Mouse (Mus musculus) fibroblast of lung, adult 2 months (primary cell): ENCODE measurements around the gene Usp36.

Experiments
- DNase-seq: peaks from one replicate; pipeline ENCODE4 v3.0.0-alpha.2; 2011; ENCODE audit warnings: low read depth

The Usp36 gene

DNA sequence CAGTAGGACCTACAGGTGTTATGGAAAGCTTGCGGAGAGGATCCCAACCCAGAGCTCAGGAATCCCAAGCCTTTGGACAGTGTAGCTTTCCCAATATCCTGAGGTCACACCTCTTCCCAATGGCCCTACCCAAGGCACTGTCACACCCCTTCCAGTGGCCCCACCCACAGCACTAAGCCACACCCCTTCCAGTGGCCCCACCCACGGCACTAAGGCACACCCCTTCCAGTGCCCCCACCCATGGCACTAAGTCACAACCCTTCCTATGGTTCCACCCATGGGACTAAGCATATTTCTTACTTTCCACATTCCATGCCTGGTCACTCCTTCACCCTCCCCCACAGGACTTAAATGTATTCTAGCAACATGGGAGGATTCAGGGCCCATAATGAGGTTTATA lies 8.8 kb upstream of the Usp36 start:
- no peak for DNase-seq

DNA sequence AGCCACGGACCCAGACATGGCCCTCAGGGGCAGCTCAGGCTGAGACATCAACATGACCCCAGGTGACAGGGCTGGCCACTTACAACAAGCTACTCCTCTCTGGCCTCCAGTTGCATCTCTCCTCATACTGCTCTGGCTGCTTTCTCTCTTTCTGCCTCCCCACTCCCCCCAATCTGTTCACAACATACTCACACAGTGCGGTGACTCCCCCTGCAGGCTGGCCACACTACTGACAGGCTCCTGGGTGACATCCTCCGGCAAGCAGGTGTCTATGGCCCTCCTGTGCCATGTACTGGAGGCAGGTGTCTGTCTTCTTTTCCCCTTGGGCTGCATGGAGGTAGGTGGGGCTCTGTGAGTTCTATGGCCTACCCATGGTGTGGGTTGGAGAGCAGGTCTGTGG lies 7.9 kb upstream of the Usp36 start:
- no peak for DNase-seq

DNA sequence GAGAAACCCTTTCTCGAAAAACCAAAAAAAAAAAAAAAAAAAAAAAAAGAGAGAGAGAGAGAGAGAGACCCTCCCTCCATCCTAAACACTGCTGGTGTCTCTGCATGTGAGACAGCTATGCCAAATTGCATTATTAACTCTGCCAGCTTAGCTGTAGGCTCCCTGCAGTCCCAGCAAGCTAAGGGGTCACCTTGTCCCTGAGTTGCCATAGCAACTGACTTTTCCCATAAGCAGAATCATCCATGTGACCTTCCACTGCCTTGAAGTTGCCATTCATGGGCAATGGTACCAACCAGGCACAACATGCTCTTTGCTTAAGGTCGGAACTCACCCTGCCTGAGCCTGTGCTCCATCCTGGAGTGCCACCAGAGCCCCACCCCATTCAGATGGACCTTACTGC lies 5.0 kb upstream of the Usp36 start:
- DNase-seq = no peak

DNA sequence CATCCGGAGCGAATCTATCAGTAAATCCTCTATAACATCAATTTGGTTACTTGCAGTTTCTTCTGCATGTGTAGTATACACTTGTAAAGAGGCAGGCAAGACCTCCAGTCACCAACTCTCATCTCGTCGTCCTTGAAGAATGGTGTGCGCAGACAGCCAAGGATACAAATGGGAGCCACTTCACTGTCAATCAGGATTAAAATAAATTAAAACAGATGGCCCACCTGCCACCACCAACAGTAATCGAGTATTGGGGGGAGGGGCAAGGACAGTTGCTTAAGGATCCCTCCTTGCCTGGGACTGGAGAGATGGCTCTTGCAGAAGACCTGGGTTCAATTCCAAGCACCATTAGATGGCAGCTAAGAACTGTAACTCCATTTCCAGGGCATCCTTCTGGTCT lies 2.6 kb upstream of the Usp36 start:
- DNase-seq = no peak

DNA sequence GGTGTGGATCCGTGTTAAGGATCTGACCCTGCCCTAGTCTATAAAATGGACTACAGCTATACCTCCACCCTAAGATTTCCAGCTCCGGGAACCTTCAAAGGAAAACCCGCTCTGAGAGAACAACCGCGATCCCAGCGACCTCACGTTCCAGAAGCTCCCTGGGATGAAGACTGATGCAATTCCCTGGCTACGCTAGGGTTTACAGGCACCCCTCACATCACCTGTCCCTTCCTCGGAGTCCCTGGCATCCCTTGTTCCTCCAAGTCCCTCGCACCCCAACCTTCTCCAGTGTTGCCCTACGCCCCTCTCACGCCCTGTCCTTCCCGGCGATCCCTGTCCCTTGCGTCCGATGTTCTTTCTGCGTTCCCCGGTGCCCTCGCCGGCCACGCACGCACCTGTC lies 482 bp downstream of the Usp36 start:
- no peak for DNase-seq

DNA sequence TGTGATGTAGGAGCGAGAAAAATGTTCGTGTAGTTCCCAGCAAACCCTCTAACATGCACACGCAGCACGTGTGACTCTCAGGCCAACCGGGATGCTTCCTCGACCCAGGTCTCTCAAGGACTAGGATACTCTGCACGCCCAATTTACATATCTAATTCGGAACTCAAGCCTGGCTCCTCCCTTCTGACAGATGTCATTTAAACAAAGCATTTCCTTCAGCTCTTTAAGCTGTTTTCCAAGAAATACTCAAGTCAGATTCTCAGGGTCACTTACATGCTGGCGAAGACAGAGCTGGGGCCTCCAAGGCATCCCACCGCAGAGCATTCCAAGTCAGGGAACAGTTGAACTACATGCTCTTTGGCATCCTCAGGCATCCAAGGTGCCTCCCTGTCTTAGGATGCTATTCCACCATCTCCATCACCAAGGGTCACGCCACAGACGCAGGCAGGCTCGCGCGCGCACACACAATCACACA lies 970 bp downstream of the Usp36 start:
- DNase-seq = no peak

DNA sequence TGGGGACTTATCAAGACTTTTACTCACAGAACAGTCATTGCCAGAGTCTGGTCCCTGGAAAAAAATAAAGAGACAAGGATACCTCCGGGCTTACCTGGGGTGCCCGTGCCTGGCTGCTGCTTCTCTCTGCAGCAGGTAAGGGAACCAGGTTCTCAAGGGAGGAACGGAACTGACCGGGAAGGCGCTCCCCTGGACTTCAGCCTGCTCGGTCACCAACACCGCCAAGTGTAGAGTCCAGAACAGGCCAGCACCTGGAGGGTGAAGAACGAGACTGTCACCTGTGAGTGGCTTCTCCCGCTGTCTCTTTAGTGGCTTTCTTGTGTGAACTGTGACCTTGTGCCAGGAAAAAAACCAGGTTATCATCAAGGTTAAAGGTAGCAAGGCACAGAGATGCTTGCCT lies 2.5 kb downstream of the Usp36 start:
- DNase-seq = no peak

DNA sequence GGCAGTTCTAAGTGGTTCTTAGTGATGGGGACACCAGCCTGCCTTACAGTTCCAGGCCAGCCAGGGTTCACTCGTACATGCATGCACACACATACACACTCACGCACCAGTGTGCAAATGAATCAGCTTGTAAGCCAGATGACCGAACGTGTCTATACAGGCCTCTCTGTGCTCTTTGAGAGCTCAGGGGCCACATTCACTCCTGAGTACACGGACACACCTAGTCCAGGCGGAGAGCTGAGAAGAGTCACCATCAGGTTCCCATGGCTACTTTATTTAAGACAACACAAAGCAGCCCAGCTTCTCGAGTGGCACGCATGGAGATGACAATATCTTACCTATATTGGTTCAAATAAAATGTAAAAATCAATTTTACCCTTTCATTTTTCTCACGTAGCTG lies 3.6 kb downstream of the Usp36 start:
- DNase-seq = no peak

DNA sequence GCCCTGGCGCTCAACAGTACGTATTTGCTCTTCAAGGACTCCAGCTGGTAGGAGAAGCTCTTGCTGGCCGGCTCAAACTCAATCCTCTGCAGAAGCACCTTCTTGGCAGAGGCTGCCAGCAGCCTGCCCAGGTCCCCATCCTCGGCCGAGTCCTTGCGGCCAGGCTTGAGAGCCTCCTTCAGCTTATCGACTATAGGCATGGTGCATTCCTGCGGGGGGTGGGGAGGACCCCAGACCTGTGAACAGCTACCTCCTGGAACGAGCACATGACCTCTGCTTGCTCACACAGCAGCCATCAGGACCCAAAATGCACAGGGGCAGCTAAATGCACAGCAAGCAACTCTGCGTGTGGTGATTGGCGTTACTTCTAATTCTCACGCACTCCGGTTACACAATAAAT lies 4.3 kb downstream of the Usp36 start:
- no peak for DNase-seq

DNA sequence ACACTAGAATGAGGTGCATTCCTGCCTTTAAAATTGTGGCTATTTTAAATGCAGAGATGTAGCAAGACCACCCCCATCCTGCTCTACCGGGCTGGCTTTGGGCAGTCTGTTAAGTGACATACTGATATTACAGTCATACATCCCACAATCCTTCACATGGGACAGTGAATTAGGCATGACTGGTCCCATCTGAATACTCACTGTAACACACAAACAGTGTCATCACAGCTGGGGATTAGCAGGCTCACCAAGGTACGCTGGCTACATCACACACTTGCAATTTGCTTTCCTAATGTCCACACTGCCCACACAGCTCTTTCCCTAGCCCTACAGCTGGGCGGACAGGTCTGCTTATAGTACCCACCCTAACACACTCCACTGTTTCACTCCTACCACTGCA lies 9.8 kb downstream of the Usp36 start:
- no peak for DNase-seq

DNA sequence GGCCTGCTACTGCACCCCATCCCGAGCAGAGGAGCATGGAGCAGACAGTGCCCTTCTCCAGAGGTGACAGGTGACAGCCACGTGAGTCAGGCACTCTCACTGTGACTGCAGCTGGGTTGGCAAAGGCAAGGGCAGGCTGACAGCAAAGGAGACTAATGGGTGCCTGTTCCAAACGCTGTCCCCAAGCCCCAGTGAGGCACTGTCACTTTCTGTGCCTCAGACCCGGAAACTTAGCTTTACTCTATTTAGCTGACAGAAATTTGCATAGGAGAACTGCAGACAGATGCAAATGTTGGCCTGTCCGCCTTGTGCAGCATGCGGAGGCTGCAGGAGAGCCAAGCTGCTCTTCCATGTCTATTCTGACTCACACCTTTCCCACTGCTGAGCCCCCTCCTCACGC lies 13.7 kb downstream of the Usp36 start:
- DNase-seq = no peak

DNA sequence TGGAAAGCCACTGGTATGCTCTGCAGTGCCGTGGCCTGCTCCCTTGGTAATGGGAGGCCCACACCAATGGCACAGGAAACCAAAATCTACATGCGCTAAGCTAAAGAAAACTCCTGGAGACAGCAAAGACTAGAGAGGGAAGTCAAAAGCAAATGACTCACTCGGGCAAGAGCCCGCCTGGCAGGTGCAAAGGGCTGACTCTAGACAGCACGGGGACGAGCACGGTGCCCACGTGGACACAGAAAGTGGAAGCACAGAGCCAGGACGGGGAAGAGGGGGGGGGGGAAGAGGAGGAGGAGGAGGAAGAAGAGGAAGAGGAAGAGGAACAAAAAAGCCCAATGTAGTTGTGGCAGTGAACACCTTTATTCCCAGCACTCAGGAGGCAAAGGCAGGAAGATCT lies 15.0 kb downstream of the Usp36 start:
- no peak for DNase-seq

DNA sequence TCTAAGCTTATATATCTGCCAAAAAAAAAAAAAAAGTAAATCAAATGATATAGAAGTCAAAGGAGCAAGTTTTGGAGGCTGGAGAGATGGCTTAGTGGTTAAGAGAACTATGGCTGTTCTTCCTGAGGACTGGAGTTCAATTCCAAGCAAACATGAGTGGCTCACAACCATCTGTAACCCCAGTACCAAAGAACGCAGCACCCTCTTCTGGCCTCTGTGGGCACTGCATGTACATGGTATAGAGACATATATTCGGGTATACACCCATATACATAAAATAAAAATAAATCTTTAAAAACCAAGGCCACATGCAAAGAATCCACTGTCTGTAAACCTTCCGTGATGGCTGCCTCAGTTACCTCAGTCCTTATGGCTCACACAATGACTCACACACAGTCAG lies 20.2 kb downstream of the Usp36 start:
- no peak for DNase-seq

DNA sequence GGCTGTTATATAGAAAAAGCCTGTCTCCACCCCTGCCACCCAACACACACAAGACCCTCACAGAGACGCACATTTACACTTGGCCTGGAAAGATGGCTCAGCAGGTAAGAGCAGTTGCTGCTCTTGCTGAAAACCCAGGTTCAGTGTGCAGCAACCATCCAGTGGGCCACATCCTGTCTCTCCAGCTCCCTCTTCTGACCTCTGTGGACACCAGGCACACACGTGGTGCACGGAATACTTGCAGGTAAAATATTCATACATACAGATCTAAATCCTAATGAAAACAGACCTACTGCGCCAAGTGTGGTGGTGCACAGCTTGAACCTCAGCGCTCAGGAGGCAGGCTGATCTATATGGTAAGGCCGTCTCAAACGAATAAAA lies 23.4 kb downstream of the Usp36 start:
- DNase-seq = no peak

DNA sequence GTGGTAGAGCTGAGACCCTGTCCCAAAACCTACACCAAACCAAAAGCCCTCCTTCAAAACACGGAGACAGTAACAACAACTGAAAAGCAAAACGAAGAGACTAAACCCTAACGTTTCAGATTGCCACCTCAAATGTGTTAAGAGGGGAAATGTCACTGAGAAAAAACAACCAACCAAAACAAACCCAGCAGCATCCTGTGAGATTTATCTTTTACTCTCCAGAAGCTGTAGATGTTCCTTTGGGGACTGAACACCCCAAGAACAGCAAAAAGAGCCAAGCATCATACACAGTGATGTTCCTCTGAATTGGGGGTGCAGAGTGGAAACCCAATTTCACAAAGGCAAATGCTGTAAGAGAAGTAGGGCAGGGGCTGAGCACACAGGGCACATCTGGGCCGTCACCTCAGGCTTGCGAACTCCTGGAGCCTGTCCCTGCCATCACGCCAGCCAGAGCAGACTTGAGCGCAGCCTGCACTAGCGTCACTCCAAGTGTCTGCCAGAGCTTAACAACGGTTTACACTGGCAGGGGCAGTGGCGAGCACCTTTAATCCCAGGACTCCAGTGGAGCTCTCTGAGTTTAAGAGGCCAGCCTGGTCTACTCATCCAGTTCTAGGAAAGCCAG lies 23.9 kb downstream of the Usp36 start:
- DNase-seq = no peak

DNA sequence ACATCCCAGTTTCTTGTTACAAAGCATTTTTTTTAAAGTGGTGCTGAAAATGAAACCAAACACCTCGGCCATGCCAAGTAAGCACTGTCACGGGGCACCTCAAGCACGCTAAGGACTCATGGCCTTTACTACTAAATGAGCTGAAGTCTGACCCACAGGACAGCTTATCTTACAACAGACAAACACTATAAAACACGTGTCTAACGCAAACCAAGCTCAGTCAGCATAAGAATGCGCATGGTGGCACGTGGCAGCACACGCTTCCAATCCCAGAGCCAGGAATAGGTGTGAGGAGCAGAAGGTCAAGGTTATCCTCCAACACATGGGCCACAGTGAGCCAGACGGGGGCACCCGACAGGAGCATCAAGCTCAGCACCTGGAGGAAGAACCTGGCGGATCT lies 24.4 kb downstream of the Usp36 start:
- DNase-seq = no peak

DNA sequence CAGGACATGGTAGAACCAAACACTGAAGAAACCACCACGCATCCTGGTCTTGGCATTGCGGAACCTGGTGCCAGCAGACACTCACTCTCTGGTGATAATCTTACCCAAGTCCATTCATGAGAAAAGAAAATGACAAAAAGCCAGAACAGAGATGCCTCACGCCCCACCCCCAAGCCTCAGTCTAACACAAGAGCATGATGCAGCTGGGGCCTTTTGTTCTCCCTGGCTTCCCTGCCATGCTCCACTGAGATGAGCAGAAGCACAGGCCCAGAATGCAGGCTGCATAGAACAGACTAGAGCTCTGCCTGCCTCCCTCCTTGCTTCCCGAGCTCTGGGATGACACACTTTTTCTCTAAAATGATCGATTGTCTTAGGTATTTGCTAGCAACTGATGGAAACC lies 26.9 kb downstream of the Usp36 start:
- no peak for DNase-seq

DNA sequence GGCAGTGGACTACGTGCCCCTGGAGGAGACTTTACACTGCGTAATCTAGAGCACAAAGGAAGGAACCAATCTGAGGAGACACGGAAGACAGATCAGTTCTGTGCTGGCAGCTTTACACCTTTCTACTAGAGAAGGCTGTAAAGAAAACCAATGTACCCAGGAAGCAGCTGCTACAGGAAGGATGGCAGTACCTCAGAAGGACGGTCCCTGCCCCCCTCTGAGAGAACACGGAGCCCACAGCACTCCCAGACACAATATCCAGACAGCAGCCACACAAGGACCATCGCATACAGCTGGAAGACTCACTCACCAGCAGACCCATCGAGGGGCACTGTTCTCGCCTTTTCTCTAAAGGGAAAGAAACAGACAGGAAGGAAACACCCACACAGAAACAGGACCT lies 30.0 kb downstream of the Usp36 start:
- DNase-seq = no peak

DNA sequence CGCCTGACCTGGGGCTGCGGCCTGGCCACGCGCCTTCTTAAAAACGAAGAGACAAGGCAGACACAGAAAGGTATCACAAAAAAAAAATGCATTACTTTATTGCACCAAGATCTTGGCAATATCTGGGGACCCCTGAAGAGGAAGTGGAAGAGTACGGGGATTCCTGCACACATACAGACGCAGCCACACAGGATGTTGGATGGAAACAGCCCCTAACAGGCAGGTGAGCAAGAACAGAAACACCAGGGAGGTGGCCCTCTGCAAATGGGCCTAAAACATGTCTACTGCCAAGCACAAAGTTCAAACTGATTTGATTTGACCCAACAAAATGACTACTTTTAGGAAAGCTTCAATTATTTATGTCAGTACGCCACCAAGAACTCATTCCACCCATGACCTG lies 30.5 kb downstream of the Usp36 start:
- DNase-seq = no peak

DNA sequence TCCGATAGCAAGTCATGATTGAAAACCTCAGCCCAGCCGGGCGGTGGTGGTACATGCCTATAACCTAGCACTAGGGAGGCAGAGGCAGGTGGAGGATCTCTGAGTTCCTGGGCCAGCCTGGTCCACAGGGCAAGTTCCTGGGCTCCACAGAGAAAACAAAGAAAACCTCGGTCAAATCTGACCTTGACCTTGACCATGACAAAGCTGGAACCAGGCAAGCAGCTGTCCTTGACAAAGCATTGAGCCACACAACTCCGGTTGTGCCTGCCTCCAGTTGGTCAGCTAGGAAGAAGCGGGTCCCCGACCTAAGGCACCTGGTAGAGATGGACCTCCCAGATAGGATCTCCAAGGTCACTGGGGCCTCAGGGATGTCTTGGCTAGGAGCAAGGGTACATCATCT lies 33.7 kb downstream of the Usp36 start:
- no peak for DNase-seq

DNA sequence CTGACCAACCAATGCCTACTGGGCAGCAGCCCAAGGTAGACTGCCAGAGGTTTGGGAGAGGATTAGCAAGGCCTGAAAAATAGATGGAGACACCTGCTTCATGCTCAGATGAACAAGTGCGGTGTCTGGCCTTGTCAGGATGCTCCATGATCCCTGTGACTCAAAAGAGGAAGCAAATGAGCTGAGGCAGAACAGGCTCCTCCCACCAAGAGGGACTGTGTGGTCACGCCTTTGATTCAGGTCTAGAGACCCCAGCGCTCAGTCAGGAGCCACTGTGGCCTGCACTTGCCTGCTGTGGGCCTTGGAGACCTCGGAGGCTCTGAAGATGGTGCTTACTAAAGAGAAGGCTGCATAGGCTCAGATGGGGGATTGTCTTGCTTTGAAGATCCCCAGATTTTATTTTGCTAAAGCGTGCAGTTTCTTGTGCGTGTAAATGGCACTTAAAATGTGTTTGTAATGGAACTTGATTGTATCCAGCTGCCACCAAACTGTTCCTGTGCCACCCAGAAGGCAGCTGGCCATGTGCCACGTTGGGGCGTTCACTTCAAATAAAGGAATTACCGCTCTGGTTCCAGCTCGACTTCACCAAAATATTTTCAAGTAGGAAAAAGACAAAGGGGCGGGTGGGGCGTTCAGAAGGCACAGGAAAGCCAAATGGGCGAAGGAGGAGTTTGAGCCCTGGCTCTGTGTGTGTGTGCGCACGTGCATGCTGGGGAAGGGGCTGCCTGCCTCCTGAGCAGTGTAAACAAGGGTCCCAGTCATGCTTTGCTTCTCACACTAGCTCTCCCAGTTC lies 35.7 kb downstream of the Usp36 start:
- DNase-seq = no peak

DNA sequence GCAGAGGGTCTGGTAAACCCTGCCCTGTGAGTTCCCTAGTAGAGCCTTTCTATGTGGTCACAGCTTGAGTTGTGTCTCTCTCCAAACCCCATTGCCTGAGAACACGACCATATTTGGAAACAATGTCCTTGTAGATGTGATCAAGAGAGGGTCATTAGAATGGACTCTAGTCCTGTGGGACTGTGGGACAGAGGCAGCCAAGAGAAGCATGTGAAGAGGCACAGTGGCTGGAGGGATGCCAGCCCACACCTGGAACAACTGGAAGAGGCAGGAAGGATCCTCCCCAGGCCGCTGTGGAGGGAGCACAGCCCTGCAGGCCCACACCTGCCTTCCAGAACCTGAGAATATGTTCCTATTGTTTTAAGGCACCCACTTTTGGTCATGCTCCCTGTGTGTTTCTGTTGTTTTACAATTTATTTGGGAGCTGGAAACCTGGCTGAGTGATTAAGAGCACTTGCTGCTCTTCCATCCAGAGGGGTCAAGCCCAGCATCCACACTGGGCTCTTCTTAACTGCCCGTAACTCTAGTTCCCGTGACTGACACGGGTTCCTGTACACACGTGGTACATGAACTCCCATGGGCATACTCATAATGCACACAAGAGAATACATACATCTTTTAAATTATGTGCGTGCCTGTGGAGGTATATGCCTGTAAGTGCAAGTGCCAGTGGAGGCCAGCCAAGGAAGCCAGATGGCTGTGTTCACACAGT lies 36.4 kb downstream of the Usp36 start:
- no peak for DNase-seq

DNA sequence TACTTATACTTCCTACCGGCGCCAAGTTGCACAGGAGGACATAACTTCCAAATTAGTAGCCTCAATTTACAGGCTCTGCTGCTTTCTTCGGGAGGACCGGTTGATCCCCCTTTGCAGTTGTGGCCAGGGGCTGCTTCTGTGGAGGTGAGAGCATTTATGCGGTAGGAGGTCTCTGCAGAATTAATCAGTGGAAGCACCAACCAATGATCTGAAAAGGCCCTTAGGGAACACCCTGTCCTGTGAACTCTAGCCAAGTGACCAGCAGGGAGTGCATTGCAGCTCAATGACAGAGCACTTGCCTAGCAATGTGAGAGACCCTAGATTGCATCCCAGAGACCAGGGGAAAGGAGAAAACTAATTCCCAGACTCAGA lies 41.0 kb downstream of the Usp36 start:
- DNase-seq = no peak
